Mouse (Mus musculus) forebrain, postnatal 0 days (tissue): ENCODE measurements around the gene Rsrc1. TPM values are rescaled to one million over a fixed set of nuclear protein-coding genes. Genes with fewer than 3 reads are reported as not detected.

Source experiments
- ATAC-seq: fragments of 200-750 bp; cut with Nextera tagmentation; 2 replicates; pipeline ENCODE4 v1.8.0; 2017; ENCODE audit warnings: mild to moderate bottlenecking, moderate library complexity
- DNase-seq: peaks from one replicate; pipeline ENCODE4 v3.0.0-alpha.2; 2015
- H3K27ac ChIP-seq: fragments of 300-500 bp; sonication (generic); 2 replicates; pipeline ENCODE4 v1.5.1; 2014; ENCODE audit warnings: low read depth, mild to moderate bottlenecking, antibody characterized with exemption, low read length, moderate library complexity, mixed read lengths
- H3K27me3 ChIP-seq: fragments of 300-500 bp; sonication (generic); 2 replicates; pipeline ENCODE4 v1.6.1; 2014; ENCODE audit warnings: mild to moderate bottlenecking, low read length, mixed read lengths; ENCODE audit not compliant: insufficient read depth
- H3K36me3 ChIP-seq: fragments of 300-500 bp; sonication (generic); 2 replicates; pipeline ENCODE4 v1.6.1; 2014; ENCODE audit warnings: mild to moderate bottlenecking, moderate library complexity; ENCODE audit not compliant: insufficient read depth
- H3K4me1 ChIP-seq: fragments of 300-500 bp; sonication (generic); 2 replicates; pipeline ENCODE4 v1.6.1; 2014; ENCODE audit warnings: antibody characterized with exemption; ENCODE audit not compliant: insufficient read depth
- H3K4me2 ChIP-seq: fragments of 300-500 bp; sonication (generic); 2 replicates; pipeline ENCODE4 v1.6.1; 2014; ENCODE audit warnings: low read depth, mild to moderate bottlenecking, moderate library complexity
- H3K4me3 ChIP-seq: fragments of 300-500 bp; sonication (generic); 2 replicates; pipeline ENCODE4 v1.5.1; 2014; ENCODE audit warnings: low read depth, low read length, mixed read lengths
- H3K9ac ChIP-seq: fragments of 300-500 bp; sonication (generic); 2 replicates; pipeline ENCODE4 v1.6.1; 2014; ENCODE audit warnings: mild to moderate bottlenecking
- H3K9me3 ChIP-seq: fragments of 300-500 bp; sonication (generic); 2 replicates; pipeline ENCODE4 v1.6.1; 2016; ENCODE audit warnings: low read length
- CTCF ChIP-seq: sonication (generic); IDR thresholded peaks from 2 replicates; pipeline ENCODE4 v1.5.1; 2016; ENCODE audit warnings: antibody characterized with exemption, control low read depth, low read depth
- WGBS: fragments of 180-500 bp; shearing (Covaris S2); extraction: QIAGEN DNeasy Blood & Tissue Kit; methylation state at CpG from one replicate; pipeline ENCODE4 v1.1.7; 2014; 5-methylcytosine and 5-hydroxymethylcytosine counted together
- polyA plus RNA-seq: library from polyadenylated mRNA; unstranded; fragments of >200 nt; fragmentation: Nextera tagmentation; extraction: Ambion mirVana; gene quantifications from 2 replicates; pipeline ENCODE4 v1.2.1, GENCODE M21; 2015
- total RNA-seq: library from RNA; depleted of rRNA; stranded (reverse); fragments of >200 nt; gene quantifications from 2 replicates; pipeline ENCODE4 v1.2.3, GENCODE M21; 2014

Gene Rsrc1
- total and polyA plus RNA-seq, 2 experiments from 2014 or later: 25.9 to 33.6 TPM

DNA sequence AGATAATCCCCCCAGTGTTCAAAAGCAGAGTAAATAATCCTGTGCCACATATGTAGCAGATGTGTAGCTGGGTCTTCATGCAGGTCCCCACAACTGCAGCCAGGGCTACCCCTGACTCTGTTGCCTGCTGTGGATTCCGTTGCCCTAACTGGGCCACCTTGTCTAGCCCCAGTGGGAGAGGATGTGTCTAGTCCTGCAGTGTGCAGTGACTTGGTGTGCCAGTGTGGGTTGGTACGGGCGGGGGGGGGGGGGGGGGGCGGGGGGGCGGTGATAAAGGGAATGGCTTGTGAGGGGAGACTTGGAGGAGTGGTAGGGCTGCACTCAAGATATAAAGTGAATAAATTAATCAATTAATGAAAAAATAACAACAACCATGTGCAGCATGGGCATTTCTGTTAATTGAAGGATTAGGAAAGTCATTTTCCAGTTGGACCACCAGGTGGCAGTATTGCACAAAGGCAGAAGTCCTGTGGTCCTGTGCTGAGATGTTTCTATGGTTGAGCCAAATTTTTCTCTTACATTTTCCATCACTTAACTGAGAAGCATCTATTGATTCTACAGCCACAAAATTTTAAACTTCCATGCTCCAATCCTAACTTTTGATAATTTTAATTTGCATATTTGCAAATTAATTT, 371.1 kb downstream of the Rsrc1 start:
- DNase-seq (peak; percentile 56), ATAC-seq (peak; percentile 56)
- H3K9ac ChIP-seq: no peak overlapping the region
- no peaks in the 10 kb centered on the region for H3K4me1 ChIP-seq
- H3K4me3 ChIP-seq: no peak overlapping the region
- no peaks in the 10 kb centered on the region for H3K9me3 ChIP-seq
- H3K27me3 ChIP-seq: no peaks in the 10 kb centered on the region
- H3K27ac ChIP-seq: no peak overlapping the region
- H3K36me3 ChIP-seq: no peaks in the 10 kb centered on the region
- peak; percentile 81 for TF ChIP-seq CTCF
- H3K4me2 ChIP-seq: no peak overlapping the region
- WGBS: 50% methylated on average over 3 of the region's 5 CpGs

DNA sequence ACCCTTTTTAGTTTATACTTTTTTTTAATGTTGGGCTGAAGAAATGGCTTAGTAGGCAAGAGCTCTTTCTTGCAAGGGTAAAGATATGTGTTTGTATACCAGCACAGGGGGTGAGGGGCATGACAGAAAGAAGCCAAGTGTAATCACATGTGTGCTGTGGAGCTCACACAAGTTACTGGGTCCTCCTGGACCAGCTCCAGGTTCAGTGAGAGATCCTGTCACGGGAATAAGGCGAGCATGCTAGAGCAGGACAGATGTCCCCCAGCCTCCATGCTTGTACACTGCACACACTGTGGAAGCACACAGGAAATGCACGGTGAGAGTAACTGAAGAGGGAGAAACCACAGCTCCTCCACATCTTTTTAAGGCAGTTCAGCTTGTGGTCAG, 371.6 kb downstream of the Rsrc1 start:
- TF ChIP-seq CTCF: no peak
- ATAC-seq (0 out of 2 replicates have a peak, but pooled peaks have one; percentile 36), DNase-seq (no peak)
- H3K4me2 ChIP-seq: no peak overlapping the region
- H3K36me3 ChIP-seq: no peaks in the 10 kb centered on the region
- H3K4me1 ChIP-seq: no peaks in the 10 kb centered on the region
- H3K27me3 ChIP-seq: no peaks in the 10 kb centered on the region
- H3K9me3 ChIP-seq: no peaks in the 10 kb centered on the region
- no peak overlapping the region for H3K27ac ChIP-seq
- H3K4me3 ChIP-seq: no peak overlapping the region
- no peak overlapping the region for H3K9ac ChIP-seq
- WGBS: 82% methylated on average over 3 of the region's 3 CpGs

DNA sequence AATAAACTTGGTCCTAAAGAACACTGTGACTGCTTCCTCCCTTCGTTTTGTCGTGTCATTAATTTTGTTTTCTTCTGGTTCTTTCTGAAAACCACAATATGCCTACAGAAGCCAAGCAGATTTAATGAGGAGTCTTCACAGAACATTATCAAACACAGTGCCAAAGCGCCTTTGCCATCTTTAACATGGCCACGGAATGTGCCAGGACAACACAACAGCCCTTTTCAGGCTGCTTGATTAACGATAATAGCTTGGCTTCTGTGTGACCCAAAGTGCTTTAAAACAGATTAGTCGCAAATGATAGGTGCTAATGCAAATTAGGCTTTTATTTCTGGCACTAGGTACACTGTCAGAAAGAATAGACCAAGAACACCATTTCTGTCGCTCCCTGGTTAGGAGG, 377.2 kb downstream of the Rsrc1 start:
- ATAC-seq (no peak), DNase-seq (no peak)
- 24% methylated on average over 7 of the region's 7 CpGs for WGBS
- Histone ChIP-seq H3K27ac (no peak overlapping the region), H3K4me1 (no peaks in the 10 kb centered on the region), H3K4me3 (no peak overlapping the region), H3K9me3 (no peaks in the 10 kb centered on the region), H3K4me2 (no peak overlapping the region), H3K27me3 (no peaks in the 10 kb centered on the region), H3K9ac (no peak overlapping the region), H3K36me3 (no peaks in the 10 kb centered on the region)
- TF ChIP-seq CTCF: no peak

DNA sequence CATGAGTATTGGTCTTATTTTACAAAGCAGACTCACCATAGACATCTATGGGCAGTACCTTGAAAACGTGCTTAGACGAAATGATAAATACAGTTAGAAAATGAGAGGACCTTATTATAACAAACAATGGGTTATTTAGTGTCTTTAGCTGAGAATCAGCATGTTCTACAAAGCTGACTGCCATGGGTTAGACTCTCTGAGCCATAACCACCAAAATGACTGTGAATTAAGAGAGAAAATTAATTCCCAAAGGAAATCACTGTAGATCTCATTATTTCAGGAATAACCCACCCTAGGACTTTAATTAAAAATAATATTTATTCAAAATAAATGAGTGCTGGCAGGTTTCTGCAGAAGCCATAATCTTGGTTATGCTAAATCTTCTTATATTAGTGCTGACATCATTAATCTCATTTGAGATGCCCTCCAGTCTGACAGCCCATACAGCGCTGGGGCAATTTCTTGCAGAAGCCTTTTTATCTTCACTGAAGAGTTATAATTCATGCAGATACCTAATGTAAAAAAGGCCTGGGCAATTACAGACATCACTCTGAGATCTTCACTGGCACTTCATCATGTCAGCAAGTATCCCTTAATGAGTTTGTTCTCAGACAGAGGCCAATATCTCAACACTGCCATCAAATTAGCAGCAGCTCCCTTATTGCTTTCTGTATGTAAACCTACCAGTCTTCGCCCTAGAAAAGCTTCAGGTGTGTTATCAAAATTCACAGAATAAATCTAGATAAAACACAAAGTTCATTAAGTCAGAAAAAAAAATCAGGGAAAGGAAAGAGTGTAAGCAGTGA, 385.1 kb downstream of the Rsrc1 start:
- Histone ChIP-seq H3K4me3 (no peak overlapping the region), H3K9ac (no peak overlapping the region), H3K27me3 (no peaks in the 10 kb centered on the region), H3K27ac (no peak overlapping the region), H3K4me1 (no peaks in the 10 kb centered on the region), H3K9me3 (no peaks in the 10 kb centered on the region), H3K36me3 (no peaks in the 10 kb centered on the region), H3K4me2 (no peak overlapping the region)
- 67% methylated on average over 4 of the region's 4 CpGs for WGBS
- no peak for DNase-seq
- no peak for TF ChIP-seq CTCF
- no peak for ATAC-seq

DNA sequence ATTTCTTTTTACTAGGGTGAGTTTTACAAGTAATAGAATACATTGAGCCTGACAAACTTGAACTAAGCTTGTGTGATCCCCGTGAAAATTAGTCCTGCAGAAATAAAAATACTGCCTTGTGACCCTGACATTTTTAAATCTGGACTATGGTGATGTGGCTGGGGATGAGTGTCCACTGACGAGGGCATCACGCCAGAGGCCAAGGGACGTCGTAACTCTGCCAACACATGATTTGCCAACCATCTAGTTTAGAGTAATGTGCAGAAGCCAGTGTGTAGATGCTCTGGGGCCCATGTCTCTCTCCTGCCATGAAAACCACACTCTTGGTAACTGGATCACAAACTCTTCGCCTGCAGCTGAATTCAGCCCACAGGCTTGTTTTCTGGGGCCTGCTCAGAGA, 386.3 kb downstream of the Rsrc1 start:
- TF ChIP-seq CTCF: no peak
- H3K4me1 ChIP-seq: no peaks in the 10 kb centered on the region
- H3K4me2 ChIP-seq: no peak overlapping the region
- DNase-seq: no peak
- no peak overlapping the region for H3K4me3 ChIP-seq
- H3K36me3 ChIP-seq: no peaks in the 10 kb centered on the region
- H3K27ac ChIP-seq: no peak overlapping the region
- WGBS: 90% methylated on average over 6 of the region's 6 CpGs
- no peak for ATAC-seq
- no peaks in the 10 kb centered on the region; the same call in 1 of the 2 replicates for H3K27me3 ChIP-seq
- no peak overlapping the region for H3K9ac ChIP-seq
- no peaks in the 10 kb centered on the region for H3K9me3 ChIP-seq

DNA sequence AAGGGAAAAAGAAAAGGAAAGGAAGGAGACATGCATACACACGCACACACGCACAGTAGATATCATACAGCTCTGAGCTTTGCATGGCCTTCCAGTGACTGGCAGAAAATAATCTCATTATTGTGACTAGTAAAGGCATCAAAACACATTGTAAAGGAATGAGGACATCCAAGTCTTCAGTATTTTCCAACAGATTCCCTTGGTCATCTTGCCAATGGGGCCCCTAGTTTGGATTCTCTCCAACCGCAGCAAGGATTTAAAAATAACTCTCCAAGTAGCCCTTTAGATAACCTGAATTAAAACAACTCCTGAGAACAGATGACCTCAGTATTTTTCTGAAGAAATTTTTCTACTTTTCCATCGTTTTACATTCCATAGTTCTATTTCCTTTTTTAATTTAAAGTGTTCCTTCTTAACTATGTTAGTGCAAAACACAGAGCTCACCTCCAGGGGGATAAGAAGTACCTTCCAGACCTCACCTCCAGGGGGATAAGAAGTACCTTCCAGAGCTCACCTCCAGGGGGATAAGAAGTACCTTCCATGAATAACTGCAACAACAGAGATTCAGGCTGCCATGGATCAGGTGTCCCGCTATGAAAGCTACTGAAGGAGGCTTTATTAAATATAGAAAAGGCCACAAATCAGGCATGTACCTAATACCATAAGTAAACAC, 388.4 kb downstream of the Rsrc1 start:
- TF ChIP-seq CTCF: no peak
- no peaks in the 10 kb centered on the region for H3K4me1 ChIP-seq
- 81% methylated on average over 5 of the region's 5 CpGs for WGBS
- ATAC-seq (no peak), DNase-seq (no peak)
- no peaks in the 10 kb centered on the region for H3K9me3 ChIP-seq
- H3K27me3 ChIP-seq: peaks cover 6% of the 10 kb centered on the region; the same call in 1 of the 2 replicates
- H3K4me3 ChIP-seq: no peak overlapping the region
- H3K9ac ChIP-seq: no peak overlapping the region
- no peaks in the 10 kb centered on the region for H3K36me3 ChIP-seq
- no peak overlapping the region for H3K27ac ChIP-seq
- no peak overlapping the region for H3K4me2 ChIP-seq

DNA sequence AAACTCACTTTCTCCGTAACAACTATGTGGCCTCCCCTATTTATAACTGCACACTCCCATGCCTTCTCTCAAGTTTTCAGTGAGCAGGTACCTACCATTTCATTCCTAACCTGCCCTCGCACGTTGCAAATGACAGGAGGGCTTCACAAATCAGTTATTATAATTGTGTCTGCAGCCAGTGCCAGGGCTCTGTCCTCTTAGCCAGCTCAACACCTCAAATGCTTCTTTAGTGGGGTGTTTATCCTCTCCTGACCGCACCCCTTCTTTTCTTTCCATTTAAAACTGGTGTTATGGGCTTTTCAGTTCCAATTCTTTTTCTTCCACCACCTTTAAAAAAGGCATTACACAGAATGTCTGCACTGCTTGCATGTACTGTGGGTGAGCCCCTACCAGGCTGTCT, 391.0 kb downstream of the Rsrc1 start:
- H3K4me2 ChIP-seq: no peak overlapping the region
- no peak for TF ChIP-seq CTCF
- H3K27ac ChIP-seq: no peak overlapping the region
- DNase-seq (no peak), ATAC-seq (no peak)
- no peaks in the 10 kb centered on the region for H3K9me3 ChIP-seq
- H3K27me3 ChIP-seq: peaks cover 6% of the 10 kb centered on the region; the same call in 1 of the 2 replicates
- 70% methylated on average over 4 of the region's 4 CpGs for WGBS
- H3K9ac ChIP-seq: no peak overlapping the region
- no peak overlapping the region for H3K4me3 ChIP-seq
- H3K4me1 ChIP-seq: no peaks in the 10 kb centered on the region
- H3K36me3 ChIP-seq: no peaks in the 10 kb centered on the region
